Comparison of ENCODE assay signal across 9 mouse cellular contexts in the genomic region with DNA sequence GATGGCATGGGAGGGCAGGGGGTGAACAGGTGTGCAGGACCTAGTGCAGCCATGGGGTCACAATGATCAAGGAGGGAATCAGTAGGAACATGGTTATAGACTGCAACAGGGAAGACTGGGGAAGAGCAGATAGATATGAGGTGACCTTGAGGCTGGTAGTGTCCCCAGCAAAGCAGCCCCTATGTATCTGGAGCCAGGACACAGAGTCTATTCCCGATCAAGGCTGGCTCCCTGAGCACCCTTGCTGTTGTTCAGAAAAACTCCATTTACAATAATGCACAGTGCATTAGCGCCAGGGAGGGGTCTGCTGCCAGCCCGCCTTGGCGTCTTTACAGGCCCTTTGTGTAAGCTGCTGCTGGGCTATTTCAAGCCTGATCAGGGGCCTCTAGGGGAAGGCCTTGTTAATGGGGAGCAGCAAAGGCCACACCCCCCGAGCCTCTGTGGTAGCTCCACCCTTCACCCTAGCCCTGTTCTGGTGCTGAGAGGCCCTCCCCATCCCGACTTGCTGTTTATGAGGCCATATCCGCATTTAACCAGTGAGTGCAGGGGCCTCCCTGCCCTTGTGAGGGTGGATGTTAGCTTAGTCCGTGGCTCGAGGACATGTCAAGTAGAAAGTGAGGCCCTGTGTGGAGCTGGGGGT. TPM values are rescaled to one million over a fixed set of nuclear protein-coding genes. Genes with fewer than 3 reads are reported as not detected.
DNase-seq lines count a peak whose midpoint lies in the region; ATAC-seq lines count a peak whose summit lies in the region.
"Had no signal": no experiment of that assay in that cellular context is flagged by ENCODE, and none has a peak within 500 bp of the region (broad histone marks: within the 10 kb centered on the region; RNA-seq: fewer than 3 reads in every experiment).

No protein-coding gene starts in this region.

- DNase-seq in adrenal gland, adult (ENCODE audit: inconsistent age in 2 of 2, low spot score in 1 of 2): peak; percentile 56 to 79
- no peak for DNase-seq in adrenal gland, postnatal 25 days
- peak; percentile 19 for DNase-seq in lung, postnatal 10 days
- DNase-seq in lung, adult 18-20 months: no peak
- no peak for DNase-seq in right cerebral cortex, postnatal 14 days
- no peak for DNase-seq in right cerebral cortex, postnatal 4 days

- peak overlapping the region; percentile 46 for H3K27ac ChIP-seq in intestine, embryonic 15.5 days
- H3K27ac ChIP-seq in stomach, embryonic 14.5 days (ENCODE audit: low read length): peak overlapping the region; percentile 18; the same call in 1 of the 2 replicates

- no peak overlapping the region for H3K9ac ChIP-seq in intestine, embryonic 15.5 days
- H3K9ac ChIP-seq in stomach, embryonic 14.5 days (replicated peaks; ENCODE audit: low read depth, low read length): no peak overlapping the region

- H3K4me1 ChIP-seq in intestine, embryonic 15.5 days (replicated peaks): peaks cover 19% of the 10 kb centered on the region
- peaks cover 13% of the 10 kb centered on the region for H3K4me1 ChIP-seq in stomach, embryonic 14.5 days (ENCODE audit: control insufficient read depth, insufficient read depth, low read length)

- no peaks in the 10 kb centered on the region for H3K27me3 ChIP-seq in intestine, embryonic 15.5 days (replicated peaks)
- H3K27me3 ChIP-seq in stomach, embryonic 14.5 days (ENCODE audit: control insufficient read depth, insufficient read depth, low read length): no peaks in the 10 kb centered on the region

- H3K4me3 ChIP-seq in intestine, embryonic 15.5 days (replicated peaks): no peak overlapping the region
- H3K4me3 ChIP-seq in stomach, embryonic 14.5 days (ENCODE audit: low read depth, low read length): no peak overlapping the region

- H3K36me3 ChIP-seq in intestine, embryonic 15.5 days: no peaks in the 10 kb centered on the region
- no peaks in the 10 kb centered on the region for H3K36me3 ChIP-seq in stomach, embryonic 14.5 days (ENCODE audit: control insufficient read depth, insufficient read depth, low read length)

- 12% methylated on average over 9 of the region's 9 CpGs for WGBS in intestine, embryonic 15.5 days
- 19% methylated on average over 9 of the region's 9 CpGs for WGBS in stomach, embryonic 14.5 days

- peak overlapping the region; percentile 39 for H3K4me2 ChIP-seq in intestine, embryonic 15.5 days (replicated peaks)
- no peak overlapping the region for H3K4me2 ChIP-seq in stomach, embryonic 14.5 days (replicated peaks; ENCODE audit: low read depth, low read length)

- H3K9me3 ChIP-seq in intestine, embryonic 15.5 days: no peaks in the 10 kb centered on the region
- H3K9me3 ChIP-seq in stomach, embryonic 14.5 days (ENCODE audit: control insufficient read depth, low read depth, low read length): no peaks in the 10 kb centered on the region

- peak; percentile 98 for ATAC-seq in intestine, embryonic 15.5 days
- ATAC-seq in stomach, embryonic 14.5 days (ENCODE audit: insufficient number of reproducible peaks, insufficient read depth, low FRiP score, low read depth): peak; percentile 91

RNA-seq across cellular contexts. Expression of a gene that starts 7.9 kb away (rescaled TPM):
- not detected in 2 replicates for total RNA-seq in adrenal gland, postnatal 25 days (2021)
- not detected in 2 replicates for polyA plus RNA-seq in intestine, embryonic 15.5 days (2015; fragmentation: Nextera tagmentation; extraction: Ambion mirVana)
- polyA plus RNA-seq in stomach, embryonic 14.5 days (2014; fragmentation: Nextera tagmentation; extraction: Ambion mirVana): not detected in 2 replicates
- polyA plus RNA-seq: large intestine, adult 2 months had no signal

RNA-seq across cellular contexts. Expression of a gene that starts 28.8 kb away (rescaled TPM):
- 100 and 109 TPM in 2 replicates for total RNA-seq in adrenal gland, postnatal 25 days (2021)
- polyA plus RNA-seq in intestine, embryonic 15.5 days (2015; fragmentation: Nextera tagmentation; extraction: Ambion mirVana): 4.3 and 4.6 TPM in 2 replicates
- polyA plus RNA-seq in stomach, embryonic 14.5 days (2014; fragmentation: Nextera tagmentation; extraction: Ambion mirVana): 6.1 and 6.6 TPM in 2 replicates

RNA-seq across cellular contexts. Expression of a gene that starts 34.7 kb away (rescaled TPM):
- total RNA-seq in adrenal gland, postnatal 25 days (2021): 0.21 TPM in 1 of 2 replicates, not detected in the other
- 0.49 and 0.73 TPM in 2 replicates for polyA plus RNA-seq in intestine, embryonic 15.5 days (2015; fragmentation: Nextera tagmentation; extraction: Ambion mirVana)
- 0.25 TPM in 1 of 2 replicates, not detected in the other for polyA plus RNA-seq in stomach, embryonic 14.5 days (2014; fragmentation: Nextera tagmentation; extraction: Ambion mirVana)

Comparison
In these comparisons a context has a peak if more than half of its experiments do, and no peak if none do; other contexts are left out.
1. DNase-seq: peak in adrenal gland, adult (2 of 2) and lung, postnatal 10 days (single experiment); none in adrenal gland, postnatal 25 days (single experiment), lung, adult 18-20 months (0 of 2), right cerebral cortex, postnatal 14 days (single experiment) and right cerebral cortex, postnatal 4 days (single experiment).